Mouse (Mus musculus): ENCODE results near the gene Palld. TPM values are rescaled to one million over a fixed set of nuclear protein-coding genes. Genes with fewer than 3 reads are reported as not detected.

Palld gene
- polyA plus RNA-seq, 1 experiment from 2014 or later = 49.7 TPM

GRCm38 (mm10) chr8:61847494-61847893, 55.0 kb downstream of the Palld start:
- no peaks in the 10 kb centered on the region for H3K36me3 ChIP-seq (ENCODE audit: insufficient read depth, low read length)
- TF ChIP-seq CTCF (IDR thresholded peaks at IDR 0.05; ENCODE audit: low read depth) = no peak
- H3K27me3 ChIP-seq (ENCODE audit: insufficient read depth, low read length) = no peaks in the 10 kb centered on the region
- H3K4me1 ChIP-seq (replicated peaks; ENCODE audit: insufficient read depth, low read length) = no peaks in the 10 kb centered on the region
- 72% methylated on average over 5 of the region's 5 CpGs for WGBS
- DNase-seq (ENCODE audit: low spot score) (no peak), ATAC-seq (replicated peaks; ENCODE audit: low FRiP score, low read depth) (no peak)
- H3K4me3 ChIP-seq (replicated peaks; ENCODE audit: low read depth, low read length) = no peak overlapping the region
- H3K9me3 ChIP-seq (replicated peaks; ENCODE audit: low read length) = no peaks in the 10 kb centered on the region
- H3K9ac ChIP-seq (ENCODE audit: low read depth, low read length) = no peak overlapping the region
- H3K4me2 ChIP-seq (ENCODE audit: low read length) = no peak overlapping the region
- H3K27ac ChIP-seq = no peak overlapping the region

GRCm38 (mm10) chr8:61844992-61845391, 57.5 kb downstream of the Palld start:
- Histone ChIP-seq H3K9me3 (replicated peaks; ENCODE audit: low read length) (no peaks in the 10 kb centered on the region), H3K4me3 (replicated peaks; ENCODE audit: low read depth, low read length) (no peak overlapping the region), H3K9ac (ENCODE audit: low read depth, low read length) (no peak overlapping the region), H3K4me1 (replicated peaks; ENCODE audit: insufficient read depth, low read length) (no peaks in the 10 kb centered on the region), H3K36me3 (ENCODE audit: insufficient read depth, low read length) (no peaks in the 10 kb centered on the region), H3K27me3 (ENCODE audit: insufficient read depth, low read length) (no peaks in the 10 kb centered on the region), H3K27ac (no peak overlapping the region), H3K4me2 (ENCODE audit: low read length) (no peak overlapping the region)
- ATAC-seq (replicated peaks; ENCODE audit: low FRiP score, low read depth) (no peak), DNase-seq (ENCODE audit: low spot score) (no peak)
- 91% methylated on average over 2 of the region's 2 CpGs for WGBS
- TF ChIP-seq CTCF (IDR thresholded peaks at IDR 0.05; ENCODE audit: low read depth) = no peak

DNA sequence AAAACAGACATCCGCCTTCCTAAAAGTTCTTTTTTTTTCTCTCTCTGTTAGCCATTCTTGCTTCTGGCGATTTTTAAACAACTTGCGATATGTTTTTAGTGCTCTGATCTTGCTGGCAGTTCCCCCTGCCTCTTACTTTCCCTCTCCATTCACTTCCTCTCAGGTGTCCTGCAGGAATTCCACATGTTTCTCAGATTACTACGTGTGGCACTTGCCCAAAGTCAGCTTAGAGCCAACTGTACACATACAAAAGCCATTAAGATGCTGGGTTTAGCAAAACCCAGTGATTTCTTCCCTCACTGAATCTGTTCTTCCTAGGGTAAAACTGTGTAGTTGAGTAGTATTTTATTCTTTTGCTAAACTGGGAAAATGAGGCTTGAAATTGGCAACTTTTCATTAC, 57.9 kb downstream of the Palld start:
- no peak for TF ChIP-seq CTCF (IDR thresholded peaks at IDR 0.05; ENCODE audit: low read depth)
- H3K9me3 ChIP-seq (replicated peaks; ENCODE audit: low read length) = no peaks in the 10 kb centered on the region
- no peak for DNase-seq (ENCODE audit: low spot score)
- no peak overlapping the region for H3K4me3 ChIP-seq (replicated peaks; ENCODE audit: low read depth, low read length)
- H3K9ac ChIP-seq (ENCODE audit: low read depth, low read length) = no peak overlapping the region
- no peak overlapping the region for H3K4me2 ChIP-seq (ENCODE audit: low read length)
- no peak for ATAC-seq (replicated peaks; ENCODE audit: low FRiP score, low read depth)
- no peaks in the 10 kb centered on the region for H3K36me3 ChIP-seq (ENCODE audit: insufficient read depth, low read length)
- no peaks in the 10 kb centered on the region for H3K27me3 ChIP-seq (ENCODE audit: insufficient read depth, low read length)
- H3K4me1 ChIP-seq (replicated peaks; ENCODE audit: insufficient read depth, low read length) = no peaks in the 10 kb centered on the region
- no peak overlapping the region for H3K27ac ChIP-seq
- 62% methylated on average over 4 of the region's 4 CpGs for WGBS

- WGBS = 82% methylated on average over 8 of the region's 8 CpGs
- Histone ChIP-seq H3K36me3 (ENCODE audit: insufficient read depth, low read length) (no peaks in the 10 kb centered on the region), H3K9me3 (replicated peaks; ENCODE audit: low read length) (no peaks in the 10 kb centered on the region), H3K9ac (ENCODE audit: low read depth, low read length) (no peak overlapping the region), H3K27ac (no peak overlapping the region), H3K4me1 (replicated peaks; ENCODE audit: insufficient read depth, low read length) (no peaks in the 10 kb centered on the region), H3K4me2 (ENCODE audit: low read length) (no peak overlapping the region), H3K4me3 (replicated peaks; ENCODE audit: low read depth, low read length) (no peak overlapping the region), H3K27me3 (ENCODE audit: insufficient read depth, low read length) (no peaks in the 10 kb centered on the region)
- no peak for ATAC-seq (replicated peaks; ENCODE audit: low FRiP score, low read depth)
- DNase-seq (ENCODE audit: low spot score) = no peak
- TF ChIP-seq CTCF (IDR thresholded peaks at IDR 0.05; ENCODE audit: low read depth) = no peak
These were observed 58.7 kb downstream of the Palld start for GRCm38 (mm10) chr8:61843776-61844175.

GRCm38 (mm10) chr8:61833211-61833610, 69.3 kb downstream of the Palld start:
- 81% methylated on average over 3 of the region's 3 CpGs for WGBS

GRCm38 (mm10) chr8:61831944-61832343, 70.5 kb downstream of the Palld start:
- 0 out of 2 replicates have a peak, but pooled peaks cover 5% of the 10 kb centered on the region for H3K4me1 ChIP-seq (replicated peaks; ENCODE audit: insufficient read depth, low read length)
- no peaks in the 10 kb centered on the region for H3K36me3 ChIP-seq (ENCODE audit: insufficient read depth, low read length)
- no peak overlapping the region for H3K4me3 ChIP-seq (replicated peaks; ENCODE audit: low read depth, low read length)
- no peaks in the 10 kb centered on the region for H3K27me3 ChIP-seq (ENCODE audit: insufficient read depth, low read length)
- no peak overlapping the region for H3K4me2 ChIP-seq (ENCODE audit: low read length)
- no peak for ATAC-seq (replicated peaks; ENCODE audit: low FRiP score, low read depth)
- no peak overlapping the region for H3K27ac ChIP-seq
- no peak for TF ChIP-seq CTCF (IDR thresholded peaks at IDR 0.05; ENCODE audit: low read depth)
- 71% methylated on average over 4 of the region's 4 CpGs for WGBS
- no peaks in the 10 kb centered on the region for H3K9me3 ChIP-seq (replicated peaks; ENCODE audit: low read length)
- peak; percentile 39 for DNase-seq (ENCODE audit: low spot score)
- no peak overlapping the region for H3K9ac ChIP-seq (ENCODE audit: low read depth, low read length)

More at GRCm38 (mm10) chr8:61833211-61833610, 69.3 kb downstream of the Palld start:
- Histone ChIP-seq H3K36me3 (ENCODE audit: insufficient read depth, low read length) (no peaks in the 10 kb centered on the region), H3K27ac (no peak overlapping the region), H3K4me3 (replicated peaks; ENCODE audit: low read depth, low read length) (no peak overlapping the region), H3K4me2 (ENCODE audit: low read length) (no peak overlapping the region), H3K9ac (ENCODE audit: low read depth, low read length) (no peak overlapping the region), H3K27me3 (ENCODE audit: insufficient read depth, low read length) (no peaks in the 10 kb centered on the region), H3K9me3 (replicated peaks; ENCODE audit: low read length) (no peaks in the 10 kb centered on the region), H3K4me1 (replicated peaks; ENCODE audit: insufficient read depth, low read length) (0 out of 2 replicates have a peak, but pooled peaks cover 5% of the 10 kb centered on the region)
- TF ChIP-seq CTCF (IDR thresholded peaks at IDR 0.05; ENCODE audit: low read depth) = no peak
- DNase-seq (ENCODE audit: low spot score) = no peak
- ATAC-seq (replicated peaks; ENCODE audit: low FRiP score, low read depth) = no peak

GRCm38 (mm10) chr8:61830821-61831220, 71.7 kb downstream of the Palld start:
- Histone ChIP-seq H3K4me2 (ENCODE audit: low read length) (no peak overlapping the region), H3K27me3 (ENCODE audit: insufficient read depth, low read length) (no peaks in the 10 kb centered on the region), H3K9me3 (replicated peaks; ENCODE audit: low read length) (no peaks in the 10 kb centered on the region), H3K36me3 (ENCODE audit: insufficient read depth, low read length) (no peaks in the 10 kb centered on the region), H3K9ac (ENCODE audit: low read depth, low read length) (no peak overlapping the region), H3K4me1 (replicated peaks; ENCODE audit: insufficient read depth, low read length) (0 out of 2 replicates have a peak, but pooled peaks cover 5% of the 10 kb centered on the region), H3K4me3 (replicated peaks; ENCODE audit: low read depth, low read length) (no peak overlapping the region), H3K27ac (no peak overlapping the region)
- no peak for TF ChIP-seq CTCF (IDR thresholded peaks at IDR 0.05; ENCODE audit: low read depth)
- 13% methylated on average over 6 of the region's 6 CpGs for WGBS
- DNase-seq (ENCODE audit: low spot score) (peak; percentile 54), ATAC-seq (replicated peaks; ENCODE audit: low FRiP score, low read depth) (no peak)
